Mouse (Mus musculus) cerebellum, postnatal 4 days (tissue): ENCODE results near the gene Dennd4c.
"Not testable (repeated sequence)": the region's sequence is repeated elsewhere in the genome, so short reads cannot be mapped to it uniquely, and the experiment has no call there.

Experiments
- DNase-seq, 2 experiments: peaks; one replicate each; pipeline ENCODE4 v3.0.0; 2022; ENCODE audit warnings: low spot score in 2 of 2, mixed read lengths in 1 of 2

Gene Dennd4c

GRCm38 (mm10) chr4:86777587-86777986, 29.2 kb downstream of the Dennd4c start:
- no peak for DNase-seq

DNA sequence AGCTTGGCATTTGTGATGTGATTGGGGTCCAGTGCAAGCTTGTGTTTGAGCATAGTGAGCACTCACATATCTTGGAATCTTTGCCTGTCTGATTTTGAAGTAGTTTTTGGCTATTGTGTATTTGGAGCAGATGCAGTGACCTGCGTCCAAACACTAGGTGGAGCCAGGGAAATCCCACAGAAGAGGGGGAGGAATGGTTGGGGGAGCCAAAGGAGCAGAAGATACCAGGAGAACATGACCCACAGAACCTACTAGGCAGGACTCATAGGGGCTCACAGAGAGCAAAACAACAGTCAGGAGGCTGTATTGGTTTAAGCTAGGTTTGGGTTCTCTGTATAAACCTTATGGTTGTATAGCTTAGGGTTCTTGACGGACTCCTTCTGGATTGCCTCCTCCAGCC, 62.2 kb downstream of the Dennd4c start:
- no peak for DNase-seq

DNA sequence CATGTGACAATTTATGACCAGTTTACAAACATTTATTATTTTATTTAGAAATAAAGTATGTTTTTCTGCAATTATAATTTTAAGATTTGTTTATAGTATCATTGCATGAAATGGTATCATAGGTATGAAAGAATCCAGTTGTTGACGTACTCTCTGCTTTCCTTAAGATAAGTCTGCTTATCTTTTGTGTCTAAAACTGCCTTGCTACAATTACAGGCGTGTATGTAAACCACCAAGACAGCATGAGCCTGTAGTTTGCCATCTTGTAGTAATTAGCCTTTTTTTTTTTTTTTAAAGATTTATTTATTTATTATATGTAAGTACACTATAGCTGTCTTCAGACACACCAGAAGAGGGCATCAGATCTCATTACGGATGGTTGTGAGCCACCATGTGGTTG, 66.5 kb downstream of the Dennd4c start:
- DNase-seq = no peak

DNA sequence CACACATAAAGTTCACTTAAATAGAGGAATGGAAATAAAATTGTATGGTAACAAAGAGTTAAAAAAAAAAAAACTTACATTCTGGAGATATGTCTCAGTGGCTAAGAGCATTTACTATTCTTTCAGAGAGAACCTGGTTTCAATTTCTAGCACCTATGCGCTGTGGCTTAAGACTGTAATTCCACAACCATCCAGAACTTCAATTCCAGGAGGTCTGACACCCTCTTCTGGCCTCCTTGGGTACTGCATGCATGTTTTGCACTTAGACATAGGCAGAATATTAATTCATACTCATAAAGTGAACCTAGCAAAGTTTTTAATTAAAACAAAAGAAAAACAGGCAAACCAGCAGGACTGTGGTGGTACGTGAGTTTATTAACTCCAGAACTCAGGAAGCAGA, 74.8 kb downstream of the Dennd4c start:
- DNase-seq = peak in 1 of 2 experiments; percentile 60

DNA sequence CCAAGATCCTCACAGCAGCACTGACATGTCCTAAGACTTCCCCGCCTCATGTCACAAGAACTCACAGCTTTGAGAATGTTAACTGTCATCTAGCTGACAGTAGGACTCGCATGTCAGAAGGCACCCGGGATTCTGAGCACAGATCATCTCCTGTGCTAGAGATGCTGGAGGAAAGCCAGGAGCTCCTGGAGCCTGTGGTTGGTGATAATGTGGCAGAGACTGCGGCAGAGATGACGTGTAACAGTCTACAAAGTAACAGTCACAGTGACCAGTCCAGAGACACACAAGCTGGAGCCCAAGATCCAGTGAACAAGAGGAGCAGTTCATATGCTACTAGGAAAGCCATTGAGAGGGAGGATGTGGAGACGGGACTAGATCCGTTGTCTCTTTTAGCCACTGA, 76.8 kb downstream of the Dennd4c start:
- DNase-seq = no peak

GRCm38 (mm10) chr4:86831896-86832295, 83.5 kb downstream of the Dennd4c start:
- no peak for DNase-seq

- not testable (repeated sequence) for DNase-seq
Observed at GRCm38 (mm10) chr4:86841141-86841540, 92.8 kb downstream of the Dennd4c start.

DNA sequence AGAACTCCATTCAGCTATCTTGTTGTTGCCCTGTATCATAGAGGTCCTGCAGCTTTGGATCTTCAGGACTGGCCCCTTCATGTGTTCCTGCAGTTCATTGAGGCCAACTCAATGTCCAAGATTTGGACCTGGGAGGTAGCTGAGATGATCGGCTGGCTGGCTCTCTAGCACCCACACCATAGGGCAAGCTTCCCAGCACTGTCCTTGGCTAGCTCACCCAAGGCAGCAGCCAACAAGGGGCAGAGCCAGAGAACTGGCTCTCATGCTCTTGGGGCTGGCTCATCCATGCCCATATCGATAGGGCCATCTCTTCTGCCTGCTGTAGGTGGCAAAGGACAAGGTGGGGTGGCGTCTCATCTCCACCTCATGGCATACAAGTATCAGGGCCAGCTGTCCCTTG, 97.0 kb downstream of the Dennd4c start:
- DNase-seq = no peak

DNA sequence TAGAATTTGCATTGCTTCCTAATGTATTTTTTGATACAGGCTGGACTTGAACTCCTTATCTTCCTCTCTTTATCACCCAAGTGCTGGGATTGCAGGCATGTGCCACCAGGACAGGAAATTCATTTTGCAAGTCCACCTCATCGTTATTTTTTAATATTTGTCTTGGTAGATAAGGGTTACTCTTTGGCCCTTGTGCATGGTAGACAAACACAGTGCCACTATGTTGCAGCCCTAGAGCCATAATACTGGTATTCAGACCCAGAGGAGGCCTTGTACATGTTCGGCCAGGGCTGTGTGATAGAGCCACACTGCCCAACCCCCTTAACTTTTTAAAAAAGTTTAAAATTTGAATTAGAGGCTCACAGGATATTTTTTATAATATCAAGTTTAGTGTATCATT, 98.9 kb downstream of the Dennd4c start:
- DNase-seq = no peak

GRCm38 (mm10) chr4:86851331-86851730, 103.0 kb downstream of the Dennd4c start:
- DNase-seq = no peak

GRCm38 (mm10) chr4:86852018-86852417, 103.7 kb downstream of the Dennd4c start:
- no peak for DNase-seq

- DNase-seq = no peak
Observed at GRCm38 (mm10) chr4:86852813-86853590, 104.6 kb downstream of the Dennd4c start.

DNA sequence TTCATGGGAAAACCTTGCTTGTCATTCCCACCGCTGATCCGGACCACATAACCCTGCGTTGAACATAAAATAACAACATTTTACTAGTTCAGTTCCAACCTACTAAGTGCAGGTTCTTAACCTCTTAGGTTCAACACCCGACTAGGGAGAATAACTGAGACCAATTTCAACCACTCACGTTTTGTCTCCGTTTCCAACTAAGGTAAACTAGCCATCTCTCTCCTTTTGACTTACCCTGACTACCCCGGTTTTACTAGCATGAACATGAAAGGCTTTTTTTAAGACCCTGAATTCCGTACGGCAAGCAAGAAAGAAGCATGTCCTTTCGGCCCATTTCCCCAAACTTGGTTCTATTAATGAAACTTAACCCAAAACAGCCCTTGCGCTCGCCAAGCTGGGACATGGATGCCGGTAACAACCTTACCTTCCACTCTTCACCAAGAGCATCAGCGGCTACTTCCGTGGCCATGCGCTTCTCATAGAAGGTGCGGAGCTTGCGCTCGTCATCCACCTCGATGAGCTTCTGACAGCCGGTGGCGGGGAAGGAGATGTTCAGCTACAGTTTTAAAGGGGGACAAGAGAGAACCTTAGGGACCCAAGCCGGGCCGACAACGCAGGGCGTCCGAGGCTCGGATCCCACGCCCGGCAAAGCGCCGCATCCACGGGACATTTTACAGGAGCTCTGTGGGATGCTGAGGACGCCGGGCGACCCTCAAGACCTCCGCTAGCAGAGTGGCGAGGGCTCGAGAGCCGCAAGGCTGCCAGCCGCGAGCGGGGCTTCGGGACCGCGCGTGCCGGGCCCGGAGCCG, 108.2 kb downstream of the Dennd4c start:
- no peak for DNase-seq

DNA sequence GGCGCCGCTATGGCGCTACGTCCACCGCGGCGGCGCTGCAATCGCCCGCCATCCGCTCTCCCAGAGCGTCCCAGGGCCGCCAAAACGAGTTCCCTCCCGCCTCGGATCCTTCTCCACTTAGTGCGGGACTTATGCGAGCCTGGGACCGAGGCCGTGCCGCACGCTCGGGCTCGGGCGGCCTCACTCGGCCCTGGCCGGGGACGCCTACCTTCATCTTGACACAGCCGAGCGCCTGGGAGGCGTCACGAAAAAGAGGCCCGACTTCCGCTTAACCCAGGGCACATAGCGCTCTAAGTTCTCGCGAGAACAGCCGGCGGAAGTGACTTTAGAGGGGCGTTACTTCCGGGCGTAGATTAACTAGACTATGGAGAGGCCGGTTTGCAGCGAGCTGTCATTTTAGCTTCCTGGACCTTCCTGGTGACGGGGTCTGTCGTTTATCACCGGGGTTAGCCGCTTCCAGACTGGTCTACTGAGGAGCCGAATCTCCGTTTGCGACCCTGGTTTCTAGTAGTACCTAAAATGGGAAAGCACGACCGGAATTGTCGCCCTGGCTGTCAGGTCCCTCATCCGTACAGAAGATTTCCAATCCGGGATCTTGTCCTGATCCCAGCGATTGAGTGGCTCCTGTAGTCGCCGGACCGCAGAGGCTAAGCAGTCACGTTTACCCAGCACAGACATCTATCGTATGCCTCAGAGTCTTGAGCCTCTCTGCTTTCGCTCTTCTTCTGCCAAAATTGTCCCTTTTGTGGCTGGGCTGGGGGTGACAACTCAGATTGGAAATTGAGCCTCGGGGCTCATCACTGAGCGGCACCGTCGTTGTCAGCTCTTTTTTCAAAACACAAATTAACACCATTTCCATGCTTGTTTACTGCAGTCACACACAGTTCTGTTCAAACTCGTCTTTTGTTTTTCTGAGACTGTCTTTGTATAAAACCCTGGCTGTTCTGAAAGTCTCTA, 109.0 kb downstream of the Dennd4c start, which contains the start of gene Rps6:
Rps6 (minus strand) TSS at position 300 of the 957 bp plus-strand sequence.
- DNase-seq = peak; percentile 88 to 92

DNA sequence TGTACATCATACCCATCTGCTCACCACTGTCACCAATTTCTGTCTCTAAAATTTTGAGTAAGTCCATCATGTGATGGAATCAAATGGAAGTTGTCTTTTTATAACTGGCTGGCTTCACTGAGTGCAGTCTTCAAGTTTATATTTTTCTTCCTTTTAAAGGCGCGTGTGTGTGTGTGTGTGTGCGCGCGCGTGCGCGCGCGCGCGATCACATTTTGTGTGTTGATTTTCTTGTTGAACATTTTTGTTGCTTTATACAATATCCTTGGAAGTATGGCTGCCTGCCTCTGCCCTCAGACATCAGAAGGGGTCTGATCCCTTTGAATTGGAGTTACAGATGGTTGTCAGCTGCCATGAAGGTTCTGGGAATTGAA, 109.7 kb downstream of the Dennd4c start:
- no peak for DNase-seq

GRCm38 (mm10) chr4:86864087-86864486, 115.7 kb downstream of the Dennd4c start:
- DNase-seq = no peak

GRCm38 (mm10) chr4:86871988-86872387, 123.6 kb downstream of the Dennd4c start:
- DNase-seq = no peak

- DNase-seq = no peak
Observed at GRCm38 (mm10) chr4:86873072-86873471, 124.7 kb downstream of the Dennd4c start.

DNA sequence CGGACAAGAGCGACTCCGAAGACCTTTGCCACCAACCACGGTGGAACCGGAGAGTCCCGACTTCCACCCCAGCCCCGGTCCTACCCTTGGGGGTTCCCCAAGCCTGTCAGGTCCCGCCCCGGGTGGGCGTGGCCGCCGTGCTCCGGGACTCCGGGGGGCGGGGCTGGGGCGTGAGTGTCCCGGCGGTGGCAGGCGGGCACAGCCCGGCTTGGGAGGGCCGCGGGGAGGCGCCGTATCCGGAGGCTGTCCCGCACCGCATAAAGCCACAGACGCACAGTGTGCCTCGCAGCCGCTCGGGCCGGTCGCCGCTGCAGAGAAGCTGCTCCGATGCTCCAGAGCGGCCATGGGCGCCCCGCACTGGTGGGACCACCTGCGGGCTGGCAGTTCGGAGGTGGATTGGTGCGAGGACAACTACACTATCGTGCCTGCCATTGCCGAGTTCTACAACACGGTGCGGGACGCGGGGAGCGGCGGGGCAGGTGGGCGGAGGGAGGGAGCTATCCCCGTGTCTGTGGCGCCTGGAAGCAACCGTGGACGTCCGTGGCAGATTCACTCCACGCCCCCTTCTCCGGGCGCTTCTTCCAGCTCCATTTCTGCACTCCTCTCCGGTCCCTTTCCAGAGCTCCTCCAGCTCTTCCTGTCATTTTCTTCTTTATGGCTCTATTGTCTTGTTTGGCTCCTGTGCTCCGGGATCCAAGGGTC, 125.9 kb downstream of the Dennd4c start, which contains the start of gene Acer2:
Acer2 (plus strand) TSS at position 251 of the 702 bp plus-strand sequence.
- peak; percentile 52 to 63 for DNase-seq

DNA sequence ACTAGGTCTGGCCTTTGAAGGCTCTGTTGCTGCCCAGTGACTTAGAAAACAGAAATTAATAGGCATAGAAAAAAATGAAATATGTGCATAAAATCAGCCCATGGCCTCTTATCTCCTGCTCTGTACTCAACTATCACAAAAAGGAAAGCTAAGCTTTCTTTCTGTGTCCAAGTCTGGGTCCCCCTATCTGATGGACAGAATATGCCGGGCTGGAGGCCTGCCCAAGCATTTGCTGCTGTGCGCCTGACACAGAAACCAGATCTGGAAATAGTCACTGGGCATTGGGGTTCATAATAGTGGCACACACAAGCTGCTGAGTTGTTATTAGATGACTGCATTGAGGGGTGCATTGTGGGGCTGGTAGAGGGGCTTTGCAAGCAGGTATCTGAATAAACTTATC, 131.1 kb downstream of the Dennd4c start:
- no peak for DNase-seq

- DNase-seq = no peak
Observed at GRCm38 (mm10) chr4:86881178-86881577, 132.8 kb downstream of the Dennd4c start.
